Mouse (Mus musculus) 416B (cell line): Measurements from ENCODE around the gene Lrrc8a.

Experiments
- DNase-seq: peaks from one replicate; pipeline ENCODE4 v3.0.0; 2011; ENCODE audit warnings: low read depth

The Lrrc8a gene

DNA sequence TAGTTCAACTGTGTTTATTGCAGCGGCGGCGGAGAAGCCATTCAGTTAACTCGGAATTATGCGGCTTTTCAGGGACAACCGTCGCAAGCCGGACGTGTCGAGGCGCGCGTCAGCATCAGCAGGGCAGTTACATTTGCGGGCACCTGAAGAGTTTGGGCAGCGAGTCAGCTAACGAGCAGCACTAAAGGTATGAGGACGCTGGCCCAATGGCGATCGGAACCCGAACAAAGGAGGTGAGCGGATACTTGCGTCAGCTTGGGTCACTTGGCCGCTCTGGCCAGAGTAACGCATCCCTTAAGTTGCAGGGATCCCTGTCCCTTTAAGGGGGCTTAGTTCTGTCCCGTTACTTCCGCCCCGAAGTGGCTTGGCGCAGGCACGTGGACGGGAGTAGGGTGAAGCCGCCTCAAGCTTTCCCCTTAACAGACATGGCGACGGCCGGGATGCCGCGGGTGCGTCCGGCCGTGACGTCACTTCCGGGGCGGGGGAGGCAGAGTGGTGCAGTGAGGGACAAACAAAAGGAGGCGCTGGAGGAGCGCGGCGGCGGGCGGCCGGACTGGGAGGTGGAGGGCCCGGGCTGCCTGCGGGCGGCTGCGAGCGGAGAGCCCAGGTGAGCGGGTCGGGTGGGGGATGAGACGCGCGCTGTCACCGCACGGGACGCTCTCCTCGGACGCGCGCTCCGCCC, at the start of gene Lrrc8a:
Lrrc8a (plus strand) TSS at position 517 of the 682 bp plus-strand sequence.
- DNase-seq = peak; percentile 99

DNA sequence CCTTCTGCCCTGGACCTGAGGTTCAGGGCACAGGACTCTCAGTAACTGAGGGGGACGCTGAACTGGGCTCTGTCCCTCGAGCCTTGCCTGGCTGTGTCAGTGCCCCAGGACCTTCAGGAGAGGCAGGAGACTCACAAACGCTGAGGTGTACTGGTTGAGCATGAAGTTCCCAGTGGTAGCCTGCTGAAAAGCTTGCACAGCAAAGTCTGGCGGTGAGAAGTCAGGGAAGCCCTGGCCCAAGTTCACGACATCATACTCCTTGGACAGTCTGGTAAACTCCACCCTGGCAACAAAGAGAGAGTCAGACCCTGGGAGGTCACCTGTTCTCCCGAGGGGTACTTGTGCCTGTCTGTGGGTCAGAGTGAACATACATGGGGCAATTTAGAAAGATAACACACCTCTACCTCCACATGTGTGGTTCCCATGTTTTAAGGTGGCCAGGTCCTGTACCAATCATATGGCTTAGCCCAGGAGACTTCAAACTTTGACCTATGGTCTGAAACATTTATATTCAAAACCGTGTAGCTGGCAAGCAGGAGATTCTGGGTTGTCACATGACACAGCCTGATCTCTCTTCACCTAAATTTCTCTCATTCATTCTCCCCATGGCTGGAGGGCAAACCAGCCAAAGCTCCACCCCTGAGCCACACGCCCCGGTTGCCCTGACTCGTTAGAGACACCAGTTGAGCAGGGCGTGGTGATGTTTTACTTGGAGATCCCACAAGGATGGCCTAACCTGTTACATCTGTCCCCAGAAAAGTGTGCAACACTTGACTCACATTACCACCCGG, 45.5 kb upstream of the Lrrc8a start:
- DNase-seq = no peak

DNA sequence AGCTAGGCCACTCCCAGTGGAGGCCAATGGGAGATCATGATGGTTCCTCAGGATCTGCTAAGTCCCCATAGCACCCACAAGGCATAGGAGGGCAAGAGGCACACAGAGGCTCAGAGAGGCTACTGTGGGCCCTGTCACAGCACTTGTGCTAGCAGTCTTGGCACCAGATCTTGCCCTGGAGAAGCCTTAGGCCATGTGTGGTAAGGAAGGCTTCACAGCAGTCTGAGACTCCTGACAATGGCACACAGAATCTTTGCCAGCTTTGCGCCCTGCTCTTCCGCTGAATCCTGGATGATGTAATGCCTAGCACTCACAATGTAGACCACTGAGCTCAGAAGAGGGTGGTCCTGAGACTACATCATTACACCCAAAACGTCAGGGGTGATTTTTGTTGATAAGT, 42.9 kb upstream of the Lrrc8a start:
- DNase-seq = no peak

DNA sequence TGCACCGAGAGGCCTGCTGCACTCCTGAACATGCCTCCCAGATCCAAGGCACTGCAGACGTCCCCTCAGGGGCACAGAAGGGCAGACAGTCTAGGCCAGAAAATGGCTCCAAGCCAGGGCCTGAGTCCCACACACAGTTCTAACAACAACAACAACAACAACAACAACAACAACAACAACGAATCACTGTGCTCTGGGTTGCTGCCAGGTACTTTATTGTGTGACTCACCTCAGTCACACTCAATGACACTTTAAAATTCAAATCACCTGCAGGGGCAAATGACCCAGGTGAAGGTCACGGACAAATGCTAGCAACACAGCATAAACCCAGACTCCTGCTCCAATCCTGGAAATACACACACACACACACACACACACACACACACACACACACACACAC, 39.5 kb upstream of the Lrrc8a start:
- DNase-seq = no peak

GRCm38 (mm10) chr2:30199984-30200383, 37.5 kb upstream of the Lrrc8a start:
- DNase-seq = peak; percentile 80

DNA sequence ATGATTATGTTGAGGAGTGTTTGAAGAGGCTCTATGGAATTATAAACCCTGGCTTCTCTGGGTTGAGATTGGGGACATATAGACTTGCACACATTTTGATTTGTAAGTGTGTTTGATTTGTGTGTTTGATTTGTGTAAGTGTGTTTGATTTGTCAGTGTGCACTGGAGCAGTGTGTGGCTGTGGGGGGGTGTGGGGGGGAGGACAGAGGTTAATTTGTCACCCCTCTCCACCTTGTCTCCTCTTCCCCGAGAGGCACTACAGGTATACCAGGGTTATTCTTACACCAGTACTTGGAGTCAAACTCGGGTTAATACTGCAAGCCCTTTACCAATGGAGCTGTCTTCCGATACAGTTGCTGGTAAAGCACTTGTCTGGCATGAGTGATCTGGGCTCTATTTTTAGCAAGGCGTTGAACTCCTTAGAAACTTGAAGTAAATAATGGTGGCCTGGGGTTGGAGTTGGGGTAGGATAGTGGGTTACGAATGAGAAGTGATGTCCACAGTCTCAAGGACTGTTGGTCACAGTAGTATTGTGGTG, 37.1 kb upstream of the Lrrc8a start:
- no peak for DNase-seq

DNA sequence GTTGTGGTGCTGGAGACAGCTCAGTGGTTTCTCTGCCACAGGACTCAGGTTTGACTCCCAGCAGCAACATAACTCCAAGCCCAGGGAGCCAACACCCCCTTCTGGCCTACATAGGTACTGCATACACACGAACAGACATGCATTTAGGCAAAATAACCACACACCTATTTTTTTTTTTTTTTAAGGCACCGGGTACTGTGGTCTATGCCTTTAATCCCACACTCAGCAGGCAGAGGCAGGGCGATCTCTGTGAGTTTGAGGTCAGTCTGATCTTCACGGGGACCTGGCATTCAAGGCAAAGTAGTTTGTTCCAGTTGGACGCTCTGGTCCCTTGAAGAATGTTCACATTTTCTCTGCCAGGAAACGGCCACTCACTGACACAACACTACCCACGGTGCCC, 34.1 kb upstream of the Lrrc8a start:
- DNase-seq = peak; percentile 77

GRCm38 (mm10) chr2:30205255-30205628, 32.3 kb upstream of the Lrrc8a start:
- DNase-seq = no peak

GRCm38 (mm10) chr2:30205629-30206357, 31.7 kb upstream of the Lrrc8a start, which contains the start of gene Kyat1:
TSS of gene Kyat1 (minus strand) at chr2:30205847.
- peak; percentile 97 for DNase-seq

DNA sequence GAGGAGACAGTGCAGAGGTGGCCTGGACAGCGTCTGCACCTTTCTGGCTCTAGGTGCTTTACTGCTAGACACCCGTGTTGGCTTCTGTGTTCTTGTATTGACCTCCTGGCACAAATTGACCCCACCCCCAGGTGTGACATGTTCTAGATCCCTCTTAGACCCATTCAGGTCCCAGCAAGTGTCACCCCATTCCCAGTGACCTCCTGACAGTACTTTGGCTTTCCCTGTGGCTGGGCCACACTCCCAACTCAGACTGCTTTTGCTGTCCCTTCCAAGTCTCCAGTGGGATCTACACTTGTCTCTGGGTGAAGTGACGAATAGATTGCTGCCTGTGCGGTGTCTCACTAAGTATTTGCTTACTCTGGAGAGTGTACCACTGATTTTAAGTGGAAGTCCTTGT, 30.1 kb upstream of the Lrrc8a start:
- no peak for DNase-seq

GRCm38 (mm10) chr2:30207886-30208285, 29.6 kb upstream of the Lrrc8a start:
- no peak for DNase-seq

DNA sequence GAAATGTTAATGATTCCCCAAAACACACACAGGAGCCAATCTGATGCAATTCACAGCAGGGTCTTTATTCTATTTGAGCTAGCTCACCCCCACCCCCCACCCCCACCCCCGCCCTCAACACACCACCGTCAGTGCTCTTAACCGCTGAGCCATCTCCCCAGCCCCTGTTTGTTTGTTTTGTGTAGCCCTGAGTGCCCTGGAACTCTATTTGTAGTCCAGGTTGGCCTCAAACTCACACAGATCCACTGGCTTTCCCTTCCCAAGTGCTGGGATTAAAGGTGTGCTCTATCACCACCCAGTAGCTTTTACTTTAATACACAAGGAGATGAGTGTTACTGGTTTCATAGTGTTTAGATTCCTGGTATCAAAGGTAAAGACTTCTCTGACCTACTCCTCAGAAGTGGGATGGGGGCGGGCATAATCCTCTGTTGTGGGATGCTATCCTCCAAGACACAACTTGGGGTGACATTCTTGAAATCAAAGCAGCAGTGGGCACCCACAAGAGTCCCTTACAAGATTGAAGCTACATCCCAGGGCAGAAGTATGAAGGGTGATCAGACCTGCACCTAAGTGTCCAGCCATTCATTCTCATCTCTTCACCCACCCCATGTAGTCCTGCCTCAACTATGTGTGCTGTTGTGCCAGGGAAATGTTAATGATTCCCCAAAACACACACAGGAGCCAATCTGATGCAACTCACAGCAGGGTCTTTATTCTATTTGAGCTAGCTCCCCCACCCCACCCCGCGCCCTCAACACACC, 25.9 kb upstream of the Lrrc8a start:
- no peak for DNase-seq

- DNase-seq = no peak
These were observed 25.4 kb upstream of the Lrrc8a start for GRCm38 (mm10) chr2:30212169-30212545.

- DNase-seq = peak; percentile 55
These were observed 24.6 kb upstream of the Lrrc8a start for GRCm38 (mm10) chr2:30212951-30213350.

DNA sequence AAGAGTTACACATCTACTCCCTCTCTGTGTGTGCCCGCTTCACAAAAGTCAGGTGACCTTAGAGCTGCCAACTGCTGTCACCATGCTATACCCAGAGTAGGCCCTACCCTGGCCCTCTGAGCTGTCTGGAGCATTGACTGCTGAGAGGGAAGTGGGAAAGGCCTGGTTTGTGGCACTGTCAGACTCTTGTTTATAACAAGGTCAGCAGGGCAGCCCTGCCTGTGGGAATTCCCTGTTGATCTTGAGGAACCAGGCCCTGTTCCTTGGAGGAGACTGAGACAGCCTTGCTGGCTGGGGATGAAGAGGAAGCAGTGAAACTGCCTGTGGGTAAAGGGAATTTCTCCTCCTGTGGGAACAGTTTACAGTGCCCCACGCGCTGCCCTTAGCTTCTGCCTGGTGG, 22.8 kb upstream of the Lrrc8a start:
- no peak for DNase-seq

- DNase-seq = no peak
These were observed 22.0 kb upstream of the Lrrc8a start for GRCm38 (mm10) chr2:30215493-30215892.

DNA sequence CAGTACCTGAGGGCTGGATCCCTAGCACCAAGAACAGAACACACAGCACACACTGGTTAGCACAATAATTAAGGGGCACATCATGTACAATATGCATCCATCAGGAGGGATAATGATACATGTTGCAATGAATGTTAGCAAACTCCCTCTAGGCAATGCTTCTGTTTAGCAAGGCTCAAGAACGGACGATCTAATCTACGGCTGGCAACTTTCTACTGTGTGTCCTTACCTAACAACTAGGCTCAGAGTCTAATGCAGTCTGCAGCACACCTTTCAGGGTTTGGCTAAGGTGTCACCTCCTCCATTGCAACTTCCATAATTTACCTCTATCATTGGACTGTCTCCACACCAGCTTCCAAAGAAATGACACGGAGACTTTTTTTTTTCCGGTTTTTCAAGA, 21.2 kb upstream of the Lrrc8a start:
- no peak for DNase-seq

DNA sequence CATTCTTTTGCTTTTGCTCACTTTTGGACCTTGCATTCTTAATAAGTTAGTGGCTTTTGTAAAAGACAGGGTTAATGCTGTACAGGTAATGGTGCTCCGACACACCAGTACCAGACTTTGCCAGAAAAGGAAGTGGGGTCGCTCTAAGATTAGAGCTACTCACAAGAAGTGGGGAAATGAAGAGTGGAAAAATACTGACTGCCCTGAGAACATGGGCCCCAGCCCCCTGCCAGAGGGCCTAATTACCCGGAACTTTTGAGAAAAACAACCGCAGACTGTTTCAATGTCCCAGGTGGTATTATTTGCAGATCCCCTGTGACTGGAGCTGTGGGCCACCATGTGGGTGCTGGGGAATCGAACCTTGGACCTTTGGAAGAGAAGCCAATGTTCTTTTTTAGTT, 1.9 kb upstream of the Lrrc8a start:
- no peak for DNase-seq

DNA sequence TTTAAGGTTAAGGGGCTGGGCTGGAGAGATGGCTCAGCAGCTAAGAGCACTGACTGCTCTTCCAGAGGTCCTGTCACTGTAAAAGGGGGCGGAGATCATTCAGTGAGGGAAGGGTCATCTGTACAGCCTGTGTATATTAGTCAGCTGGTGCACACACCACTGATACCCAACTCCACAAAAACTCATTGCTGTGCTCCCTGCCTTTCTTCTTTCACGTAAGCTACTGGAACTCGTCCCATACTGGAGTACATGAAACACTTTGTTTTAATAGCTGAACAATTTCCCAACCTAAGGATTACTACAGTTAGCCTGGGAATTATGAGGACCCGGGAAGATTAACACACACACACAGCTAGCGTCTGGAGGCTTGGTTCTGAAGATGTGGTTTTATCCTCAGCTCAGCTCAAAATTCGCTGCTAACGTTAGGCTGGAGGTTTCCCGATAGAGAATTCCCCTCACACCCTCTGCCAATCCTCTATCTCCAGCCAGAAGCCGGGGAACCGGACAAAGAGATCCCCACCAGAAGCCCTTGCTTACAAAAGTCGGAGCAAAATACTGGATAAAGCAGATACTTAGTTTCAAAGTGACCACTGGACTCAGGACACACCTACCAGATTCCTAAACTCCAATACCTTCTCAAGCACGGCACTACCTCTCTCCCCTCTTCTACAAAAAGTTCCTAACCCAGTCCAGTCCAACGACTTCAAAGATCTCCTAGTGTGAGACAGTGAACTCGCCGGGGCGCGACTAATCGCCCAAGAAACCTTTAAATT, 903 bp upstream of the Lrrc8a start:
- DNase-seq = peak; percentile 70

GRCm38 (mm10) chr2:30237881-30238280, 366 bp downstream of the Lrrc8a start:
- peak; percentile 49 for DNase-seq

GRCm38 (mm10) chr2:30238906-30239465, 1.5 kb downstream of the Lrrc8a start:
- no peak for DNase-seq
